Mouse (Mus musculus) kidney, adult 9 months (tissue): ENCODE results near the gene Fhad1.
"Not testable (repeated sequence)": the region's sequence is repeated elsewhere in the genome, so short reads cannot be mapped to it uniquely, and the experiment has no call there.

Source experiments
- DNase-seq: peaks from one replicate; pipeline ENCODE4 v3.0.0; 2022

Gene Fhad1

DNA sequence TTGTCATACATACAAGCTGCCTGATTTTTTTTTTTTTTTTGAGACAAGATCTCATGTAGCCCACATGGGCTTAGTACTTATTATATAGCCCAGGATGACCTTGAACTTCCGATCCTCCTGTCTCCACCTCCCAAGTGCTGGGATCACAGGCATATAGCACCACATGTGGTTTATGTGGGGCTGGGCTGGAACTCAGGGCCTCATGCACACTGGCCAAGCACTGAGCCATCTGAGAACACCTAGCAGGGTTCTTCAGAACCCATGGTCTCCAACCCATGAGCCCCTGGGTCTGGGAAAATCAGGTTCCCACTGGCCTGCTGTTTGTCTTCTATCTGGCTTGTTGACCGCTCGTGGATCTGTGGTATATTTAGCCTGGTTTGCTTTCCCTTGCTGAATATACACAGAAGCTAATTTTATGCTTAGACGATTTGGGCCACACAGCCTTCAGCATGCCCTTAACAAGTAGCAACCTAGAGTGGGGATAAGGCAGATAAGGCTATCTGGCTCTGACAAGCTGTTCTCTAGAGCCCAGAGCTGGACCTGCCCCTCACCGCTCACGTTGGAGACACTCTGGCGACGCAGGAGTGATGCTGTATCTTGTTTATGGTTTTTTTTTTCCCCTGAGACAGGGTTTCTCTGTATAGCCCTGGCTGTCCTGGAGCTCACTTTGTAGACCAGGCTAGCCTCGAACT is 24.9 kb upstream of the Fhad1 start:
- DNase-seq, result no peak

DNA sequence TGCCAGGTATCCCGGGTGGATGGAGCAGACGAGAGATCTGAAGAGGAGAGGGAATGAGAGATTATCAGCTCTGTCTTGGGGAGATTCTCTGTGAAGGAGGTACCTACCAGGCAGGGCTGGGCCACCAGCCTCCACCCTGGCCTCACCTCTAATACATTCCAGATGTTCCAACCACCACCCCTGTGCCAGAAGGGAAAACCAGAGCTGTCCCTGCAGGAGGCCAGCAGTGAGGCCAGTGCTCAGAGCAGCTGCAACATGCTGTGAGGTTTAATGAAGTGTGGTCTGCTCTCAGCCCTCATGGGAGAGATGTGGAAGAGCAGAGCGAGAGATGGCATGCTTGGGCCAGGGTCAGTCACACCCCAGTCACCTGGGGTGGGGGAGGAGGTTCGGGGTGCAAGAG is 23.0 kb upstream of the Fhad1 start:
- DNase-seq, result no peak

DNA sequence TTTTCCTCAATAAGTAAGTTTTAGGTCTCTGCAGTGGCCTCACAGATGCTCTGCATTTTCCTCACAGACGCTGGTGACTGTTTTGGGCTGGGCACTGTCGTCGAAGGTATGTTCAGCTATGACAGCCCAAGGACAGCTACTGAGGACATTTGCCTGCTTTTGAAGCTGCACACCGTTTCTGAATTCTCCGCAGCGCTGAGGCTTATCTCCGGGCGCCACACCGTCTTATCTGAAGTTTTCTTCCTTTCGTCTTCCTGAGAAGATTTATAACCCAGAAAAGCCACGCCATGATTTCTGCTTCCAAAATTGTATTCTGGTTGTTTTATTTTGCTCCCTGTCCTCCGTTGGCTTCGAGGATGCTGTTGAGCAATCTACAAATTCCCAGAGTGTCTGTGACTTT is 13.7 kb upstream of the Fhad1 start:
- DNase-seq, result no peak

DNA sequence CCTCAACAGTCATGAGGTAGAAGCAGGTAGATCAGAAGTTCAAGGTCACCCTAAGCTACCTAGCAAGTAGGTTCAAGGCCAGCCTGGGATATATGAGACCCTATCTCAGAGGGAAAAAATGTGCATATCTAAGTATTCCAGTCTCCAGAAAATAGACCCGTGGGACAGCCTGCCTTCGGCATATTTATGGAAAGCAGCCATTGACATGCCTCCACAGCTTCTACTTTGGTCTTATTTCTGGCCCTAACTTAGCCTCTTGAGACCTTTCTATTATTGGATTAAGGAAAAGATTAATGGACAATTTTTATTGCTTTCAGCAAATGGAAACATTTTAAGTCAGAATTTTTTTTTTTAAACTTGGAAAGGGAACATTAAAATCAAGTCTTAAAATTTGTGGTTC is 12.1 kb upstream of the Fhad1 start:
- no peak for DNase-seq

DNA sequence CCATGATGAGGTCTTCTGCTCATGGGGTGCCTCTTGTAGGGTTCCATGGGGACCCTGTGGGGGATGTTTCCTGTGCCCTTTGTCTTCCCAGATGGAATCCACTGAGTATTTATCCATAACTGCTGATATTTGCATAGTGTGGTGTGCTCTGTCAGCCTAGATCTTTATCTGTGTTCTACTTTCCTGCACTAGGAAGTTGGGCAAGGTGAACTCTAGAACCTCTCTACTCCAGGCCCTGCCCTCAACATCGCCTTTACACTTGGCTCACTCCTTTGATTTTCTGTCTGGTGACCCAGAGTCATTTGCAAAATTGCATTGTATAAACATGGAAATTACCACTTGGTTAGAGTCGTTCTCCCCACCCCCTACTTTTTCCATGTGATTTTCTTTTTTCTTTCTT is 9.7 kb upstream of the Fhad1 start:
- no peak for DNase-seq

DNA sequence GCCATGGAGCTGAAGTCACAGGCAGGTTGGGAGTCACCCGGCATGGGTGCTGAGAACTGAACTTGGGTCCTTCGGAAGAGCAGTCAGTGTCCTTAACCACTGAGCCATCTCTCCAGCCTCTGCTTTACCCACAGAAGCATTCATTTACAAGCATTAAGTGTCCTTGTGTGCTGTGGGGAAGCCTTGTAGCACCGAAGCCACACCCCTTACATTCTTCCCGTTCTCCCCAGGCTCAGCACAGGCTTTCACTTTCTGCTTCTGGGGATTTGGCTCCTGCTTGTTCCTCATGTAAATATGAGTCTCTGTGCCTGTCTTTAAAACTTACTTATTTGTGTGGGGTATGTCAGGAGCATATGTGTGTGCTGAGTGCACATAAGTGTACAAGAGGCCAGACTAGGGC is 8.3 kb upstream of the Fhad1 start:
- no peak for DNase-seq

DNA sequence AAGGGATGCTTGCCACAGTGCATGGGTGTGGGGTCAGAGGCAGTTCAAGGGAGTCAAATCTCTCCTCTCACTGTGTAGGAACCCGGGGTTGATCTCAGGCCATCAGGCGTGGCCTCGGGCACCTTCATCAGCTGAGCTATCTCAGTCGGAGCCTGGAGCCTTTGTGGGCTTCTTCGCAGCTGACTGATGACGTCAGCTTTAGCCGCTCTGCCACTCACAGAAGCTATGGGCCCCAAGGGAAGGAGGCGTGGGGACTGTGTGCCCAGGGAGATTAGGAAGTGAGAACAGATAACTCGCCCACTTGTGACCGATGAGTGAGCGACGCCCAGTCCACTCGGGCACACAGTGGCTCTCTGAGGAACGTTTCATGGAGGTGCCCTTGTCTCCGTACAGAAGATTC is 2.8 kb upstream of the Fhad1 start:
- no peak for DNase-seq

DNA sequence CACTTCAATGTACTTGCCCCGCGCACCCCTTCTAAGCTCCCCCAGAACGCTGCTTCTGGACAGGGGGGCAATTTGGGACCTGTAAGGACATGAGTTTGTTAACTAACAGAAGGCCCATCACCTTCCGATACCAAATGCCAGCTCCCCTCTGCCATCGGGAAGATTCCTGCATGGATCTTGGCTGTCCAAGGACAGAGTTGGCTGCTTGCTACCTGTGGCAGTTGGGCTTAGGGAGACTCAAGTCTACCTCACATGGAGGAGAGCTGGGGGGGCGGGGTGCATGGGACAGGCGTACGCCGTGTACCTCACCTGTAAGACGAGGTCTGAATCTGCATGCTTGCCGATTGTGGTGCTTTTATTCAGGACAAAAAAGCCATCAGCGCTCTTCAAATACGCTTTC is 3.6 kb downstream of the Fhad1 start:
- no peak for DNase-seq

DNA sequence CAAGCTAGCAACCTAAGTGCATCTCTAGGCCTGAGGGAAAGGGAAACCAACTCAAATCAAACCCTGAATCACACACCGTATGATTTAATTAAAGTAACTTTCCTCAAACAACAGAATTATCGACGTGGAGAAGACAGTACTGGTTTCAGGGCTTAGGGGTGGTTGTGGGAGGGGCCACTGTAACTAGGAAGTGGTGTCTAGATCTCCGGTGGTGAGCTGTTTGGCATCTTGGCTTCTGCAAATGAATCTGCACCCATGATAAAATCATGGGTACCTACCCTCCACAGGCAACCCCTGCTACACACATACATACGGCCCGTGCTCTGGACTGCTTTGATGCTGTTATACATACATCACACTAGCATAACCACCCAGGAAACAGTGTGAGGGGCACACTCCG is 4.4 kb downstream of the Fhad1 start:
- no peak for DNase-seq

DNA sequence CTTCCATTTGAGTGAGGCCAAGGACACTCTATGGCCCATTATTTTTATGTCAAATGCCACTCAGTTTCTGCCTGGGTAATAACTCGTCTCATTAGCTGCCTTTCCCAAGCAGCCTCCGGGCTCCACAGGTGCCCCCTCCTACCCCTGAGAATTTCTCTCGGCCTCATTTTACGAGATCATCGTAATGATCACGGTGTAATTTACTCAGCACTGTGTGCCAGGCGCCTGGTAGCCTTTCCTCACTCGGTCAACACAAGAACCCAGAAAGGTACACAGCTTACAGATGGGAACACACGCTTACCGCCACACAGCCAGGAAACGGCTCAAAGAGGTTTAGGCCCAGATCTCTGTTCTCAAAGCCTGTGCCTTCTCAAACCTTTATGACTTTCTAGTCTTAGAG is 6.7 kb downstream of the Fhad1 start:
- DNase-seq, result no peak

DNA sequence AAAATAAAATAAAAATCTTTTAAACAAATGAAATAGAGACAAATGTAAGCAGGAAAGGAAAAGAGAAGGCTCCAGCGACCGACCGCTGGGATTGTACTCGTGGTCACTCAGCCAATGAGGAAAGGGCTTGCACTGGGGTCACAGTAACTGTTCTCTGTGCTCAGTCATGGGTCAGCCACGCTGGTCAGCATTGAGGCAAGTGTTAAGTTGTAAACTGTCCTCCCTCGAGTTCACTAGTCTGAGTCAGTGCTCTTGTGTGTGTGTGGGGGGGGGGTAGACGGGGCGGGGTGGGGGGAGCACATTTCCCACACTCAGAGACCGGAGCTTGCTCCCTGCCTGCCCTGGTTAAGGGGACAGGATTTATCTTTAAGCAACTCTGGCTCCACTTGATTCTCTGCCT is 14.3 kb downstream of the Fhad1 start:
- DNase-seq, result peak; percentile 55

DNA sequence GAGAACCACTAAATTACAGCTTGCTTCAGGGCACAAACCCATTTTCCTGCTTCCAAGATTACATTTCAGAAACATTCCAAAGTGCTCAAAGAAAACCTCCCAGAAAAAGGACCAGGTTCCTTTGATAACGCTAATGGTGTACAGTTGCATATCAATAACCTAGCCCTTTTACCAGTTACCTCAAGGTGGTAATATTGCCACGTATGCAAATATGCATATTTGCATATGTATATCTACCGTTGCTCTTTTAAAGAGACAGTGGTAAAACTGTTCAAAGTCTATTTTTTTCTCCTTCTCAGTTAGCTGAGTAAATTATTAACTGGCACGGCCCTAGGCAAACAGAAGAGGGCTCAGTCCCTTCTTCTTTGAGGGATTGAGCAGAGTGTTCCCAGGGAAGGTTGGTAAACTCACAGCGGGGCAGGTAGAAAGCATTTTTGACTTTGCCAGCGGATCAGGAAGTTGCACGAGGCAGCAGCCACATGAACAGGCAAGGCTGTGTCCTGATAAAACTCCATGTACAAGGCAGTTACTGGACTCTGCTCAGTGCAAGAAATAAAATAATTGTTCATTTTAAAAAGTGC is 15.3 kb downstream of the Fhad1 start:
- peak; percentile 85 for DNase-seq

DNA sequence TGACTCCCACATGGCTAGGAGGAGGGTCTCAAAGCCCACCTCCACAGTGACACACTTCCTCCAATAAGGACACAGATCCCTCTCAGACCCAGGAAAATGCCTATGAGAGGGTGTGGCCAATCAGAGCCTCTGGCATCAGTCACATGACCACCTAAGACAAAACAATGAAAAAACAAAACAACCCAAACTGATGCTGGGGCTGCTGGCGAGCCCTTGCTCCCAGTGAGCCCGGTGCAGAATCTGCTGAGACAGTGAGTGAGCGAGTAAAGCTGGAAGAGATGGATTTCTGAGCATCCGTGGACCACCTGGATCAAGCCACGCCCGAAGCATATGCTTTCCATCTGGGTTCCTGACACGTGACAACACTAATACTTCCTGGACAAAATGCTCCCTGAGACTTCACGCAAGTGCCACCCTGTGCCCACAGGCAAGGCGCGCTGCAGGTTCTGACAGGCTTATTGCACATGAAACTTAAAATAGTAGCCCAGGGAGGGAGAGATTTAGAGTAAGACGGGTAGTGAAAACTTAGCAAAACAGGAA is 16.5 kb downstream of the Fhad1 start:
- DNase-seq, result peak; percentile 36

DNA sequence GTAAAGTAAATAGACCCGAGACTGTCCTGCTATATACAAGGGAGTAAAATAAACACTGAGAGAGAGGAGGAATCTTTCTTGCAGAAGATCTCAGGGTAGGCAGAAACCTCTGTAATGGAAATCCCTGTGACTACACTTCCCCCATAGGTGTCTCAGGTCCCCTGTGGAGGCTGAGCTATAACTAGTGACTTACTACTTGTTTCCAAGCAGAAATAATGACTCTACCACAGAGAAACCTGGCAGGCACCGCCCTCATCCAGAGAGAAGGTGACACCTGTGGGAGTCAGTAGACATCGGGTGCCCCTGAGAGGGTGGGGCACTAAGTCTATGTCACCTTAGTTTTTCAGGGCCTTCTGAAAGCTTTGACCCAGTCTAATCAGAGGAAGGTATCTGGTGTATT is 18.0 kb downstream of the Fhad1 start:
- no peak for DNase-seq

DNA sequence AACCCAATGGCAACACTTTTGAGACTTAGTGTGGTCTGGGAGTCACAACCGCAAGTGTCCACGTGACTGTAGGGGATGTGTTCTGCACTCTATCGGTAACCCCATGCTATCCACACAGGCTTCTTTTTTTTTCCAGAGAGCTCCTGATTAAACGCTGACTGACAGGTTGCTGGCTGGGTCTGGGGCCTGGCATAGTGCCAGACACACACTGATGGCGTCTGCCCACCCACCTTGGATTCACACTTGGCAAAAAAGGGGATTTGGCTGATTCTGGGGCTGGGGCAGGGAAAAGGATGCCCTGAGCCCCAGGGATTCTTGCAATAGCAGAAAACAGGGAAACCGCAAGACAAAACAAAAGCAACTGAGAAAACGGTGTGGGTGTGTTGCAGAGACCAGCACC is 18.8 kb downstream of the Fhad1 start:
- DNase-seq, result no peak

DNA sequence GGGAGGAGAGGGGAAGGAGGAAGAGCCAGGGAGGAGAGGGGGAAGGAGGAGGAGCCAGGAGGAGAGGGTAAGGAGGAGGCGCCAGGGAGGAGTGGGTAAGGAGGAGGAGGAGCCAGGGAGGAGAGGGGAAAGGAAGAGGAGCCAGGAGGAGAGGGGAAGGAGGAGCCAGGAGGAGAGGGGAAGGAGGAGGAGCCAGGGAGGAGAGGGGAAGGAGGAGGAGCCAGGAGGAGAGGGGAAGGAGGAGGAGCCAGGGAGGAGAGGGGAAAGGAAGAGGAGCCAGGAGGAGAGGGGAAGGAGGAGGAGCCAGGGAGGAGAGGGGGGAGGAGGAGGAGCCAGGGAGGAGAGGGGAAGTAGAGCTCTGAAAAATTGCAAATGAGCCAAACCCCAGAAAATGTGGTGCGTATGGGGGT is 20.8 kb downstream of the Fhad1 start:
- not testable (repeated sequence) for DNase-seq

DNA sequence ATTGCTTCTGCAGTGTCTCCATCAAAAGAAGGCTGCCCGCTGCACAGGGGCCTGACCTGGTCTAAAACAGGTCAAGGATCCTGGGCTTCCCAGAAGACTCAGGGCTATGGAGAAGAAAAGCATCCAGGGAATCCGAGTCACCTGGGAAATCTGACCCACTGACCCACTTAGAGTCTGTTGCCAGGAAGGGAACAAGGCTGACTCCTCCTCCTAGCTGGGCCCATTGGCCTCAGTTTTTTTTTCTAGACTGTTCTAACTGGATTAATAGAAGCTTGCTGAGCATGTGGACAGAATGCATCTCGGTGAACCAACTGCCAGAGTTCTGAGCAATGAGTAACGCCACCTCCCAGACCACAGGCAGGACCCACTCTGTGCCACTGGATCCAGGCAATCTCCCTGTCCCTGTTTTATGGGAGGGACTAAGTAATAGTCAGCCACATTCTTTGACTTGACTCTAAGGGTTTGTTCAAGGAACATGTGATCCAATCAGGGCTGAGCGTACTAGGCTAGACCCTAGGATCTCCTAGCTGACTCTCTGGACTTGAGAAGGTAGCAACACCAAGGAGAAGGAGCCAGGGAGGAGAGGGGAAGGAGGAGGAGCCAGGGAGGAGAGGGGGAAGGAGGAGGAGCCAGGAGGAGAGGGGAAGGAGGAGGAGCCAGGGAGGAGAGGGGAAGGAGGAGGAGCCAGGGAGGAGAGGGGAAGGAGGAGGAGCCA is 21.4 kb downstream of the Fhad1 start:
- DNase-seq, result peak; percentile 49

DNA sequence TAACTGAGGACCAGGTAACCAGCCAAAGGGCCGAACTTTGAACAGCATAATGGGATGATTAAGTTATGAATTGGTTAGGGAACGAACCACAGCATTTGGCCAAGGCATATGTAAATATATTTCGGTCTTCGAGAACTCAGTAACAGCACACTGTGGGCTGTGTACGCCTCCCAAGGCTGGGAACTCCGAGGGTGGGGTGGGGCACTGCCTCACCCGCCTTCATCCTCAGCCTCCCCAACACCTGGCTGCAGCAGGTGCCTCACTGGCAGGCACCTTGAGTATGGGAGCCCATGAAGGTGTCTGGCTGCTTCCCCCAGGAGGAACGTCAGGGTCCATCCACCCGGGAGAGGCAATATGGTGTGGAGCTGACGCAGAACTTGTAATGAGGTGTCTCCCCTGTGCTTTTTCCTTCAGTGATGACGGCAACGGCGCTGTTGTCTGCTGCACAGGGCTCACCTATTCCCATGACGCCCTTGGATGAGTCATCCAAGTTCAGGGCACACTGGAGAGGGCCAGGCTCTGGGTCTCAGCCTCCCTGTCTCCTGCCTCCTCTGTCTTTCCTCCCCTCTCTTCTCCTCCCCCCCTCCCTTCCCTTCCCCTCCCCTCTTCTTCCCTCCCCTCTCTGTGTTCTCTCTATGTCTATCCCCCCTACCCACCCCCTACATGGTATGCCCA is 22.2 kb downstream of the Fhad1 start:
- DNase-seq, result no peak

DNA sequence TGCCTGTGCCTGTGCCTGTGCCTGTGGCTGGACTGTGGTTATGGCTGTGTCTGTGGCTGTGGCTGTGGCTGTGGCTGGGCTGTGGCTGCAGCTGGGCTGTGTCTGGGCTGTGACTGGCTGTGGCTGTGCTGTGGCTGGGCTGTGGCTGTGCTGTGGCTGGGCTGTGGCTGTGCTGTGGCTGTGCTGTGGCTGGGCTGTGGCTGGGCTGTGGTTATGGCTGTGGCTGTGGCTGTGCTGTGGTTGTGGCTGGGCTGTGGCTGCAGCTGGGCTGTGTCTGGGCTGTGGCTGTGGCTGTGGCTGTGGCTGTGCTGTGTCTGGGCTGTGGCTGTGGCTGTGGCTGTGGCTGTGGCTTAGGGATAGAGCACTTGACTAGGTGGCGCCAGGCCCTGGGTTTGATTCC is 26.7 kb downstream of the Fhad1 start:
- no peak for DNase-seq

DNA sequence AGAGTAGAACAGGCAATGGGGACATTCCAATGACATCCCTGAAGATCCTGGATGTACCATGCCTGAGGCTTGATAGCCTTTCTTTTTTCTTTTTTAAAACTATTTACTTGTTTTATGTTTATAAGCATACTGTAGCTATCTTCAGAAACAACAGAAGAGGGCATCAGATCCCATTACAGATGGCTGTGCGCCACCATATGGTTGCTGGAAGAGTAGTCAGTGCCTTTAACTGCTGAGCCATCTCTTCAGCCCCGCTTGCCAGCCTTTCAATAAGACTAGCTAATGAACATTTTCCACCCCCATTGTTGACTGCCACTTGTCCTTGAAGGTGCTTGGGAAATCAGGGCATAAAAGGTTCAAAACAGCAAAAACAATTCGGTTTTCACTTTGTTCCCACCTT is 31.2 kb downstream of the Fhad1 start:
- DNase-seq, result no peak

DNA sequence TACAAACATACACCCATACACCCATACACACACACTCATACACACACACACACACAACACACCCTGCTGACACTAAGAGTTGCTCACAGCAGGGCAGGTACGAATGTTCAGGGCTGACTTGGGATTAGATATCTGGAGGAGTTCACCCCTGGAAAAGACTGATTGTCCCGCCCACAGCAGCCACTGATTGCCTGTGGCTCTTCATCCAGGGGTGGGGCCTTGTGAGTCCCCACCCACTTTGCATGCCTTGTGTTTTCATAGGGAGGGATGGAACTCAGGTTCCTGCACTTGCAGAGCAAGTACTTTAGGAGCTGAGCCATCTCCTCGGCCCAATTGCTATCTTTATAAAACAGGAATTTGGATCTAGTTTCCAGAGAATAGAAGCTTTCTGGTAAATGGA is 33.4 kb downstream of the Fhad1 start:
- DNase-seq, result no peak

DNA sequence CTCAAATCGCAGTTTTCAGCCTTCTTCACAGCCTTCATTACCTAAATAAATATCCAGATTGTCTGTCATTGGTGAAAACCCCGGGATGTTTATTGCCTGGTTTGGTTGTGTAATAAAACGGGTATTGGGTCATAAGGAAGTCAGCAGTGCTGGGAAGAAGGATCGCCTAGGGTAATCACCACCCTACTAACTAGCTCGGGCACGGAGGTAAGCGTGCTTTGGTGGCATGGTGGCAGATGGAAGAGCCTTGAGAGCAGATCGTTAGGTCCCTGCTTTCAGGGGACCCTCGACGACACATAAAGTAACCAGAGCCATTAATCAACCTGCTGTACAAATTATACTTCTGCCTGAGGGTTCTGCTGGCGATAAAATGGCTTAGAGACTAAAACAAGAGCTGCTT is 36.3 kb downstream of the Fhad1 start:
- DNase-seq, result no peak

DNA sequence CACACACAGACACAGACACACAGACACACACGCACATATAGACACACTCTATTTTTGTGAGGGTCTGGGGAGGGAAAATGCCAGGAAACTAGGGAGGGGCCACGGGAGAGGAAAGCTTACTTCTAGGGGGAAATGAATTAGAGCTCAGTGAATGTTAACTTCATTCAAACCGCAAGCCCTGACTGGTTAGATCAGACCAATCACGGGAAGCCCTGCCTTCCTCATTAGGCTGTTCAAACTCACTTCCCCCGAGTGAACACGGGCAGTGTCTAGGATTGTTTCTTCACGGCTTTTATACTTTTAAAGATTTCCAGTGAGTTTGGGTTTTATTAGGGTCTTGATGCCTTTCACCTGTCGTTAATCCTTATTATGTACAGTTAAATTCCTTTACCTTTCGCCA is 37.5 kb downstream of the Fhad1 start:
- no peak for DNase-seq

DNA sequence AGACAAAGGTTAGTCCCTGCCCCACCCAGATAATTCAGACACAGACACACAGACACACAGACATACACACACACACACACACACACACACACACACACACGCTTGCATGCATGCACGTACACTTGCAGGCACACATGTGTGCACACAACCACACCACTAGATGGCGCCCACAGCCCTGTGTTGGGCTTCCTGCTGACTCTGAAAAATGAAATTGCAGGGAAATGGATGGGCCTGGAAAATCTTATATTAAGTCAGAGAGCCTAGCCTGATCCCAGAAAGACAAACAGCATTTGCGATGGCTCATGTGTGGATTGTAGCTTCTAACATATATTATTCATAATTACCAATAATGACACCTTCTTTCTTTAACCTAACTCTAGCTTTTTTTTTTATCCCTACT is 38.7 kb downstream of the Fhad1 start:
- peak; percentile 45 for DNase-seq
